20 mouse cellular contexts compared by ENCODE assay signal in genomic region chr19:8616314-8616713, GRCm38 (mm10). TPM values are rescaled to one million over a fixed set of nuclear protein-coding genes. Genes with fewer than 3 reads are reported as not detected.
"Had no signal": no experiment of that assay in that cellular context is flagged by ENCODE, and none has a peak within 500 bp of the region (broad histone marks: within the 10 kb centered on the region; RNA-seq: fewer than 3 reads in every experiment).

No protein-coding gene starts in this region.

- H3K4me2 ChIP-seq: lung, embryonic 15.5 days; midbrain, embryonic 11.5 days; midbrain, embryonic 13.5 days; midbrain, embryonic 15.5 days; neural tube, embryonic 12.5 days; stomach, embryonic 15.5 days had no signal

- DNase-seq: lung, adult 2 months; lung, postnatal 14 days; lung, postnatal 36 days; right cerebral cortex, postnatal 14 days; thymus, adult 2 months; thymus, postnatal 25 days; thymus, postnatal 4 days had no signal

- H3K4me1 ChIP-seq: lung, embryonic 15.5 days; megakaryocyte, embryonic 14.5 days; midbrain, embryonic 13.5 days; midbrain, embryonic 15.5 days; neural tube, embryonic 12.5 days; stomach, embryonic 15.5 days had no signal

- ATAC-seq: lung, postnatal 0 days; midbrain, embryonic 13.5 days; midbrain, embryonic 15.5 days had no signal

- H3K9me3 ChIP-seq: lung, embryonic 15.5 days; midbrain, embryonic 13.5 days; midbrain, embryonic 15.5 days; neural tube, embryonic 12.5 days; stomach, embryonic 15.5 days had no signal

- H3K27ac ChIP-seq: lung, embryonic 15.5 days; macrophage; midbrain, embryonic 13.5 days; midbrain, embryonic 15.5 days; neural tube, embryonic 12.5 days; stomach, embryonic 15.5 days; stomach, postnatal 0 days had no signal

- H3K27me3 ChIP-seq: midbrain, embryonic 13.5 days; midbrain, embryonic 15.5 days; neural tube, embryonic 12.5 days; stomach, embryonic 15.5 days had no signal

- H3K36me3 ChIP-seq: lung, embryonic 15.5 days; midbrain, embryonic 13.5 days; midbrain, embryonic 15.5 days; neural tube, embryonic 12.5 days; stomach, embryonic 15.5 days had no signal

- H3K4me3 ChIP-seq: lung, embryonic 15.5 days; megakaryocyte, embryonic 14.5 days; midbrain, embryonic 13.5 days; midbrain, embryonic 15.5 days; neural tube, embryonic 12.5 days; stomach, embryonic 15.5 days had no signal

- H3K9ac ChIP-seq: lung, embryonic 15.5 days; midbrain, embryonic 13.5 days; midbrain, embryonic 15.5 days; neural tube, embryonic 12.5 days; stomach, embryonic 15.5 days had no signal

RNA-seq across cellular contexts. Expression of gene Slc22a6, which starts 1.5 kb away (rescaled TPM):
- polyA plus RNA-seq: lung, adult 2 months; lung, postnatal 0 days; macrophage; neural tube, embryonic 14.5 days; stomach, embryonic 15.5 days; stomach, postnatal 0 days; testis, adult 2 months; urinary bladder, adult 2 months had no signal

RNA-seq across cellular contexts. Expression of gene Slc22a8, which starts 25.3 kb away (rescaled TPM):
- polyA plus RNA-seq: lung, adult 2 months; macrophage; urinary bladder, adult 2 months had no signal

RNA-seq across cellular contexts. Expression of gene Chrm1, which starts 47.3 kb away (rescaled TPM):
- polyA plus RNA-seq: macrophage had no signal
